Mouse (Mus musculus) thymus, adult 2 months (tissue): ENCODE results near the gene Traf7. TPM values are rescaled to one million over a fixed set of nuclear protein-coding genes. Genes with fewer than 3 reads are reported as not detected.

ENCODE experiments used
- DNase-seq: peaks from one replicate; pipeline ENCODE4 v3.0.0; 2021
- H3K27ac ChIP-seq: fragments of 200-500 bp; 2 replicates; pipeline ENCODE4 v1.5.1; 2012; ENCODE audit warnings: low read length, control low read depth; ENCODE audit not compliant: control insufficient read depth, insufficient read depth
- H3K27me3 ChIP-seq: fragments of 200-500 bp; 2 replicates; pipeline ENCODE4 v1.6.1; 2012; ENCODE audit warnings: mild to moderate bottlenecking, low read length, moderate library complexity, mixed read lengths; ENCODE audit not compliant: control insufficient read depth, insufficient read depth
- H3K36me3 ChIP-seq: fragments of 200-500 bp; 2 replicates; pipeline ENCODE4 v1.6.1; 2012; ENCODE audit warnings: mild to moderate bottlenecking, low read length, moderate library complexity; ENCODE audit not compliant: control insufficient read depth, insufficient read depth
- H3K4me1 ChIP-seq: fragments of 200-500 bp; replicated peaks from 2 replicates; pipeline ENCODE4 v1.6.1; 2012; ENCODE audit warnings: low read length; ENCODE audit not compliant: control insufficient read depth, insufficient read depth
- H3K4me3 ChIP-seq: fragments of 200-500 bp; 2 replicates; pipeline ENCODE4 v1.5.1; 2012; ENCODE audit warnings: mild to moderate bottlenecking, low read length, control low read depth, moderate library complexity; ENCODE audit not compliant: control insufficient read depth, insufficient read depth
- CTCF ChIP-seq: fragments of 200-500 bp; IDR thresholded peaks from 2 replicates; pipeline ENCODE4 v1.5.1; 2012; ENCODE audit warnings: mild to moderate bottlenecking, control low read depth, low read length, moderate library complexity, borderline replicate concordance; ENCODE audit not compliant: control insufficient read depth, poor library complexity, insufficient read depth; ENCODE audit errors: extremely low read depth
- POLR2A ChIP-seq: fragments of 200-500 bp; IDR thresholded peaks from 2 replicates; pipeline ENCODE4 v1.6.1; 2012; ENCODE audit warnings: mild to moderate bottlenecking, low read length, control low read depth, moderate library complexity; ENCODE audit not compliant: control insufficient read depth, poor library complexity, insufficient read depth; ENCODE audit errors: extremely low read depth
- WGBS: fragments of 180-500 bp; shearing (Covaris S2); methylation state at CpG from one replicate; pipeline ENCODE4 v1.1.7; 2018; 5-methylcytosine and 5-hydroxymethylcytosine counted together
- polyA plus RNA-seq: library from polyadenylated mRNA; depleted of rRNA; stranded (reverse); fragments of >200 nt; gene quantifications from 2 replicates; pipeline ENCODE4 v1.2.3, GENCODE M21; 2012

Traf7 gene
- polyA plus RNA-seq, 1 experiment, result 362 TPM

DNA sequence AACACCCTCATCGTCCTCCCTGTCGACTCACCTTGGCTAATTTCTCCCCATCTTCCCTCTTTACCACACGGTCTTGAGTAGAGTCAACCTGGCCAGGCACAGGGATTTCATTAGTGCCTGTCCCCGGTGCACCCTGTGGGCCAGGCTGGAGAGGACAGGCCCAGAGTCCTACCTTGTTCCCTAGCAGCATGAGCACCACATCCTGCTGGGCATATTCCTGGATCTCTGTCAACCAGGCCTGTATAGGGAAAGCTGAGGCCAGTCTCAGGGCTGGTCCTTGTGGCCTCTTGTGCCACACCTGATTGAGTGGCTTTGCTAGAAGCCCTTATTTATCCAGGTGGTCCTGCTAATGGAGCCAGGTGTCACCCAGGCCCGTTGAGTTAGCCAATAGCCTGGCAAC is 2.1 kb upstream of the Traf7 start:
- H3K27ac ChIP-seq, result no peak overlapping the region
- TF ChIP-seq CTCF (no peak), POLR2A (no peak)
- no peaks in the 10 kb centered on the region for H3K36me3 ChIP-seq
- DNase-seq, result no peak
- H3K27me3 ChIP-seq, result no peaks in the 10 kb centered on the region
- H3K4me3 ChIP-seq, result no peak overlapping the region
- H3K4me1 ChIP-seq, result peaks cover 23% of the 10 kb centered on the region
- 62% methylated on average over 5 of the region's 5 CpGs for WGBS

DNA sequence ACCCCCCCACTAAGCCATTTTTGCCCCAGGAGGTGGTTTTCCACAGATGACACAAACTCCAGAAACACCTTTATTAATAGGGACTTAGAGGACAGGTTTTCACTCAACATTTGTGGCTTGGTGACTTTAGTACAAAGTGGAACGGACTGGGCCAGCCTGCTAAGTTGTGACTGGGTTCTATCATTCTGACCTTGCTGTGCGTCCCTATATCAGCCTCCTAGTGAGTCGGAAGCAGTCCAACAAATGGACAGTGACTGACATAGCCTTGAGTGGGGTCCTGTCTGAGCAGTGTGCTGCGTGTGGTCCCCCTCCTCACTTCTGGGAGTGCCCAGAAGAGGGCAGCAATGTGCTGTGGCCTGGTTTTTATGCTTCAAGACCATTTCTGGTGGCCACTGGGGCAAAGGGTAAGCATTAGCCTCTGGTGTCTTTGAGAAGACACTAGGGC is 1.3 kb upstream of the Traf7 start:
- Histone ChIP-seq H3K4me1 (peaks cover 23% of the 10 kb centered on the region), H3K4me3 (no peak overlapping the region; the same call in 1 of the 2 replicates), H3K27ac (no peak overlapping the region), H3K27me3 (no peaks in the 10 kb centered on the region), H3K36me3 (no peaks in the 10 kb centered on the region)
- peak; percentile 64 for DNase-seq
- 9% methylated on average over 4 of the region's 4 CpGs for WGBS
- TF ChIP-seq CTCF, result peak; percentile 84; the same call in 1 of the 2 replicates
- no peak for TF ChIP-seq POLR2A

DNA sequence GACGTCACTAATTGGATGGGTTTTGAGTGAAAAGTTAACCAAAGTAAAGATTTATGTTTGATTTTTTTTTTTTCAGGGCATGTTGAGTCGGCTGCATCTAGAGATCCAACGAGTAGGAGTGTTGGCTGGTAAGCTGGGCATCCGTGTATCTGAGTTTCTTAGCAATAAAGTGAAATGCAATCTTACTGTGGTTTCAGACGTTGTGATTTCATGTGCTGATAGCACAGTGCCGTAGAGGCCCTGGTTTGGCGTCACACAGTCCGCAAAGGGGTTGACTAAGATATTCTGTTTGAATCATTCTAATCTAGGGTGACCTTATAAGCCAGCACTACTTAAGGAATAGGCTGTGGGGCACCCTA is 801 bp upstream of the Traf7 start:
- peak overlapping the region; percentile 54 for H3K4me3 ChIP-seq
- no peaks in the 10 kb centered on the region for H3K27me3 ChIP-seq
- no peak for DNase-seq
- H3K27ac ChIP-seq, result no peak overlapping the region; the same call in 1 of the 2 replicates
- H3K36me3 ChIP-seq, result no peaks in the 10 kb centered on the region
- TF ChIP-seq POLR2A (no peak), CTCF (no peak)
- under 1% methylated on average over 8 of the region's 8 CpGs for WGBS
- peaks cover 23% of the 10 kb centered on the region for H3K4me1 ChIP-seq

DNA sequence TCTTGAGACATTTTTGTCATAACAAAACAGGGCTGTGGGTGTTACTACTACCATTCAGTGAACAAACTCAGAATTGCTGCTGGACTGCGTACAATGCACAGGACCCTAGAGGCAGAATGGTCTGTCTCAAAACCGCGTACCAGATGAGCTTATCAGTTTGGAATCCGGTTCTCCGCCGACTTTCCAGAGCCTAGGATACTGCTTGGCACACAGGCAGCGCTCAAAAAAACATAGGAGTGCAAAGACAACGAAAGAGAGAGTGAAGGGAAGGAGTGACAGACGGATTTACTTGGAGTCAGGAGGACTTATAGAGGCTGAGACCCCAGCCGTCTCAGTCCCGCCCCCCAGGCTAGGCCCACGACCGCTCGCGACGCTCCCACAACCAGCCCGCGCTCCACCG is 423 bp downstream of the Traf7 start:
- peak overlapping the region; percentile 94 for H3K4me3 ChIP-seq
- H3K4me1 ChIP-seq, result peaks cover 14% of the 10 kb centered on the region
- H3K27me3 ChIP-seq, result no peaks in the 10 kb centered on the region
- H3K36me3 ChIP-seq, result no peaks in the 10 kb centered on the region
- under 1% methylated on average over 19 of the region's 19 CpGs for WGBS
- TF ChIP-seq POLR2A (no peak), CTCF (no peak)
- no peak for DNase-seq
- H3K27ac ChIP-seq, result no peak overlapping the region

- H3K4me1 ChIP-seq, result peaks cover 10% of the 10 kb centered on the region
- WGBS, result 92% methylated on average over 2 of the region's 2 CpGs
Measured at GRCm38 (mm10) chr17:24524734-24525133, 3.0 kb downstream of the Traf7 start.

GRCm38 (mm10) chr17:24520450-24520849 is 7.3 kb downstream of the Traf7 start:
- Histone ChIP-seq H3K4me3 (no peak overlapping the region), H3K27ac (no peak overlapping the region), H3K36me3 (peaks cover 27% of the 10 kb centered on the region), H3K27me3 (no peaks in the 10 kb centered on the region), H3K4me1 (no peaks in the 10 kb centered on the region; the same call in 1 of the 2 replicates)
- TF ChIP-seq POLR2A (no peak), CTCF (no peak)
- WGBS, result 80% methylated on average over 4 of the region's 4 CpGs
- DNase-seq, result no peak

More at GRCm38 (mm10) chr17:24524734-24525133, 3.0 kb downstream of the Traf7 start:
- TF ChIP-seq POLR2A (no peak), CTCF (no peak)
- Histone ChIP-seq H3K36me3 (no peaks in the 10 kb centered on the region), H3K4me3 (no peak overlapping the region), H3K27me3 (no peaks in the 10 kb centered on the region), H3K27ac (no peak overlapping the region)
- no peak for DNase-seq

GRCm38 (mm10) chr17:24514270-24515257 is 13.2 kb downstream of the Traf7 start:
- Histone ChIP-seq H3K27ac (no peak overlapping the region), H3K4me3 (no peak overlapping the region), H3K27me3 (no peaks in the 10 kb centered on the region), H3K4me1 (no peaks in the 10 kb centered on the region), H3K36me3 (peaks cover 52% of the 10 kb centered on the region)
- no peak for DNase-seq
- WGBS, result 97% methylated on average over 24 of the region's 24 CpGs
- no peak for TF ChIP-seq CTCF
- TF ChIP-seq POLR2A, result no peak
